Mouse (Mus musculus) ES-E14 (cell line): Measurements from ENCODE around the gene Odf3l2.

ENCODE experiments used
- CHD2 ChIP-seq: IDR thresholded peaks from 2 replicates; pipeline ENCODE4 v1.6.1; 2014; ENCODE audit warnings: mild to moderate bottlenecking, low read depth, low read length, inconsistent platforms
- HCFC1 ChIP-seq: IDR thresholded peaks from 2 replicates; pipeline ENCODE4 v1.6.1; 2012; ENCODE audit warnings: low read length, inconsistent platforms, borderline replicate concordance; ENCODE audit not compliant: insufficient read depth
- MAFK ChIP-seq: IDR thresholded peaks from 2 replicates; pipeline ENCODE4 v1.6.1; 2014; ENCODE audit warnings: mild to moderate bottlenecking, low read depth, low read length, inconsistent platforms; ENCODE audit not compliant: insufficient read depth
- ZNF384 ChIP-seq: IDR thresholded peaks from 2 replicates; pipeline ENCODE4 v1.6.1; 2012; ENCODE audit warnings: low read depth, low read length, inconsistent platforms

GRCm38 (mm10) chr10:79680606-79681495 lies 35.3 kb upstream of the Odf3l2 start:
- TF ChIP-seq HCFC1 (no peak), MAFK (no peak), ZNF384 (no peak), CHD2 (no peak)
